Mouse (Mus musculus) limb, embryonic 15.5 days (tissue): ENCODE measurements around the gene Kif9. TPM values are rescaled to one million over a fixed set of nuclear protein-coding genes. Genes with fewer than 3 reads are reported as not detected.

Source experiments
- polyA plus RNA-seq: library from polyadenylated mRNA; unstranded; fragments of >200 nt; fragmentation: Nextera tagmentation; extraction: Ambion mirVana; gene quantifications from 2 replicates; pipeline ENCODE4 v1.2.1, GENCODE M21; 2015

Kif9 gene
- polyA plus RNA-seq, 1 experiment from 2014 or later: 0.95 TPM

Other genes with a start within 250 kb of the Kif9 start
- 4.0 and 8.9 TPM in 2 replicates for gene Cspg5, start 233.2 kb upstream of the Kif9 start, polyA plus RNA-seq
- 22.9 and 25.9 TPM in 2 replicates for gene Elp6, start 171.8 kb upstream of the Kif9 start, polyA plus RNA-seq
- gene Scap, start 143.7 kb upstream of the Kif9 start, polyA plus RNA-seq: 35.0 and 38.8 TPM in 2 replicates
- 16.5 and 17.1 TPM in 2 replicates for gene Ptpn23, start 68.7 kb upstream of the Kif9 start, polyA plus RNA-seq
- 4.2 and 9.6 TPM in 2 replicates for gene Ngp, start 57.2 kb upstream of the Kif9 start, polyA plus RNA-seq
- 10.5 and 11.3 TPM in 2 replicates for gene Klhl18, start 264 bp upstream of the Kif9 start, polyA plus RNA-seq
- 31.9 and 34.0 TPM in 2 replicates for gene Setd2, start 55.6 kb downstream of the Kif9 start, polyA plus RNA-seq
- 43.5 and 46.4 TPM in 2 replicates for gene Nradd, start 147.5 kb downstream of the Kif9 start, polyA plus RNA-seq
- 5.7 and 5.8 TPM in 2 replicates for gene Nbeal2, start 177.2 kb downstream of the Kif9 start, polyA plus RNA-seq
- 116 and 126 TPM in 2 replicates for gene Ccdc12, start 179.5 kb downstream of the Kif9 start, polyA plus RNA-seq